Mouse (Mus musculus): ENCODE measurements at regions not wholly inside any gene's neighbourhood (a gene's known extent, or its start where the extent isn't known, plus 50 kb on each side); places are given as distances from the start of the nearest gene placed in this dataset.

DNA sequence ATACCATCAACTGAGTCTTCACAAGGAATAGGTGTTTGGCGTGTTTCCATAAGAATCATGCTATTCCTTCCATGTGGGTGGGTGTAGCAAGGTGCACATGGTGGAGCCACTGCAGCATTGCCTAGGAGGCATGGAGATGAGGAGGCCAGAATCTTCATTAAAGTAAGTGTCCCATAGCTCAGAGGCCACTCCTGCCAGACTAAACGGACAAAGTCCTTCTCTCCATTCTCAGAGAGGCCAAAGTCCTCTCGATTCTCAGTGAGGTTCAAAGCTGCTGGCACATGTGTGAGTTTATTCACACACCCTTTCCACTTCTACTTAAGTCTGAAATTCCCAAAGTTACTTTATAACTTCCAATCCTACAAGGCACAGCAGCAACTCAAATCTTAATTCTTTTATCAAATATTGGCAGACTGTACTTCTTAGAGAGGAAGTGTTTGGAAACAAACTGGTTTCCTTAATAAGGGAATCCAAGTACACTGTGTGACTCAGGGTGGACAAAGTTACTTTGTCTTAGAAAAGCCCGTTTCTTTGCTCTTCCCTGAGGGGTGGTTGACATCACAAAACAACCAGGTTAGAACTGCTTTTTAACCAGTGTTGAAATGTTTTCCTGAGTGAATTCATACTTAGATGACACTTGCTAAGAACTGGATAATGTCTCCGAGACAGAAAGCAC, 69.2 kb upstream of the Thbs1 start:
- no peak for ATAC-seq (replicated peaks; ENCODE audit: low FRiP score, low TSS enrichment, poor library complexity, severe bottlenecking)

DNA sequence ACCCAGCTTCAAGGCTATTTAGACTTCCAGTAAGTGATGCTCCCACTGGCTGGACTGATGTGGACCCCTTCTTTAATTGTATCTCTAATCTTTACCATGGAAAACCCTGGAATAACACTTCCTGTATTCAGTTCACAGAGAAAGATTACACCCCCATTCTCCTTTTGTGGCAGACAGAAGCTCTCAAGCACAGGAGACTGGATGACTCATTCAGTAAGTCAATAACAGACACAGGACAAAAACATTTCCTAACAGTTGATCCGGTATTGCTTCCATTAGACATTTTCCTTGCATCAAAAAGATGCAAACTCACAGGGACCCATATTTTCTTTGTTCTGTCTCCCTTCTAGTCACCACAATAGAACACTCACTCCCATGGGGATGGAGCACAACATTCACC, 67.0 kb upstream of the Thbs1 start:
- ATAC-seq (replicated peaks; ENCODE audit: low FRiP score, low TSS enrichment, poor library complexity, severe bottlenecking), result no peak

DNA sequence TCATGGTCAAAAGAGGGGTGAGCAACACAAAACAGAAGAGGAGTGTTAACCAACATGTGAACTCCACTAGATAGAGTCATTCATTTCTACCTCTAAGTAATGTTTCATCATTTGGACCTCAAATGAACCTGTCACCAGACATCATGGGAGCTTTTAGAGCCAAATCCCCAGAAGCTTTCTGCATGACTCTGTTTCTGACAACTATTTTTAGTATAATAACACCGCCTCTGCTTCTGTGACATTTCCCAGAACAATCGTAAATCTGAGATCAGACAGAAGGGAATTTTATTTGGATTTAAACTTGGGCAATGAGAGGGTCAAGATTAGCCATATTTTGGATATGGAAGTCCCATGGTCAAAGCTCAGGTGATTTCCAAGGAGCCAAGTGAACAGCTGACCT, 61.4 kb upstream of the Thbs1 start:
- ATAC-seq (replicated peaks; ENCODE audit: low FRiP score, low TSS enrichment, poor library complexity, severe bottlenecking), result no peak

DNA sequence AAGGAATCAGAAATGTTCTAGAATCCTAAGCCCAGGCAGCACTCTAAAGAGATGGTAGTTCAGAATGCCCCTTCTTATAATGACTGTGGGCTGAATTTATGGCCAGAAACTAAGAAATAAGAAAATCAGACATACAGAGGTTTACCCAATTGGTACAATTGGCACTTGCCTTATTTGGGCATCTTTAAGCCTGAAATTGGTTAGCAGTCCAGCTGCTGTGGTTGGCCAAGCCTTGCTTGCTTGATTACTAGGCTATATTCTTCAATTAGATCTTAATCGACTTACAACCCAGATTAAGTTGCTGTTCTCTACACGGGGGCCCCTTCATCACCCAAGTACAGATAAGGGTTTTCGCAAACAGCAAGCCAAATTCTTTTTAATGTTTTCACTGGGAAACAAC, 60.1 kb upstream of the Thbs1 start:
- ATAC-seq (replicated peaks; ENCODE audit: low FRiP score, low TSS enrichment, poor library complexity, severe bottlenecking), result no peak

DNA sequence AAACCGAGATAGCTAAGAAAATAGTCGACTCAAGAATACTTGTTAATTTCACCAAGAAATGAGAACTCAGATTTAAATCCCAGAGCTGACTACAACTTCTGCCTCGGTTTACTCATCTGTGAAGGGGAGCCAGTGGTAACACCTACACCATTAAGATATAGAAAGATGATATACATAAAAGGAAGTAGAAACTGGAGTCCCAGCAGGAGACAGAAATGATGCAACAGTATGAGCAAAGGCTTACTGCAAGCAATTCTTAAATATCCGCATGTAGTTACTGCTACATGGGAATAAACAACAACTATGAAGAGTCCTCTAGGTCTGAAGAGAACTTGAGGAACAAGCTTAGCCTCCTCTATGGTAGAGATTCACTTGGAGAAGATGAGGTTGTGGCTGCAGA, 58.2 kb upstream of the Thbs1 start:
- ATAC-seq (replicated peaks; ENCODE audit: low FRiP score, low TSS enrichment, poor library complexity, severe bottlenecking), result no peak

DNA sequence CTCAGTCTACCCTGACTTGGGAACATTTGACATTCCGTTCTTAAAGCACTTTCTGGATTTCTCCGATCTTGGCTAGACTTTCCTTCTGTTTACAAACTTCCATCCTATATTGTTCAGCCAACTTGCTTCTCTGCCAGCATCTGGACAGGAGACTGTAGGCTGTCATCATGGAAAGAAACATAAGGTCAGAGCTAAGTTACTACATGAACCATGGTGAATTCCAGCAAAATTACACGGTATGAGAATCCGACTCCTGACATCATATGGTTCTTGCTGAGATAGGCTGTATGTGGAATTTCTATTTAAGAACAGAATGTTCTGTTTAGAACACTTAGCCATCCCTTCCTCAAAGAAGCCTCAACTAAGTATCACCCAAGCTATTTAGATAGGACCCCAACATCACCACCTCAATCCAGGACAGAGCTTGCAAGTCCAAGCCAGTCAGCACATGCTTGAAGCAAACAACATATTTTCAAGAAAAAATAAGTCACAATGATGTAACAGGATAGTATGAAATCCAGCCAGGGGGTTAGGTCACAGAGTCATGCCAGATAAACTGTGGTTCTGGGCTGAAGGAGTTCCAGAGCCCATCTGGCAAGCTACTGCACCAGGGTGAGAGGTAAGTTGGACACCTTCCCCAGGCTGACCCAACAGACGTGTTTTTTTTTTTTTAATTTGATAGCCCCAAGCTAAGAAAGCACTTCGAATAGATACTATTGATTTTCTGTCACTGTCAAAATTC, 52.9 kb upstream of the Thbs1 start:
- no peak for ATAC-seq (replicated peaks; ENCODE audit: low FRiP score, low TSS enrichment, poor library complexity, severe bottlenecking)

DNA sequence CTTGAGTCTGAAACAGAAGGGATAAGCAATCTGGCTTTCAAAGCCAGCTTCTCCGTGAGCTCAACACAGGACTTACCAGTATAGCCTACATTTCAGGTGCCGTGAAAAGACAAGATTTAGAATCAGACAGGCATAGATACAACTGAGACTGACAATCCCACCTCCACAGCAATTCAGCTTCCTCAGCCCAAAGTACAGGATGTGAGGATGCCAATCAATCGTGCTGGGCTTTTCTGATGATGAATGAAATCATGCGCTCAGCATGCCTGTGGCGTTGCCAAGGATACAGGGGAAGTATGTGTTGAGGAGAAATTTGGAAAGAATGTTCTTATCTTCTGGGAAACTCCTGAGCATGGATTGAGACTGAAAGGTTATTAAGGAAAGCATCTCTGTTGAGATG, 50.4 kb upstream of the Thbs1 start:
- ATAC-seq (replicated peaks; ENCODE audit: low FRiP score, low TSS enrichment, poor library complexity, severe bottlenecking), result no peak

Data from megakaryocyte-erythroid progenitor cell, adult 5-6 weeks (primary cell).